Mouse (Mus musculus): ENCODE measurements around the gene Cdhr4. TPM values are rescaled to one million over a fixed set of nuclear protein-coding genes. Genes with fewer than 3 reads are reported as not detected.

The Cdhr4 gene
- total RNA-seq, 2 experiments from 2014 or later: 0.17 TPM; not detected in 1

GRCm38 (mm10) chr9:107974491-107975171 is 17.7 kb upstream of the Cdhr4 start:
- intact Hi-C loops (cut with DNase I): no loop called here
- DNase-seq: no peak

GRCm38 (mm10) chr9:107975399-107976386 is 16.6 kb upstream of the Cdhr4 start, which contains the start of gene Uba7:
Uba7 (plus strand) TSS chr9:107975505.
- DNase-seq: no peak
- intact Hi-C loops (cut with DNase I): no loop called here

DNA sequence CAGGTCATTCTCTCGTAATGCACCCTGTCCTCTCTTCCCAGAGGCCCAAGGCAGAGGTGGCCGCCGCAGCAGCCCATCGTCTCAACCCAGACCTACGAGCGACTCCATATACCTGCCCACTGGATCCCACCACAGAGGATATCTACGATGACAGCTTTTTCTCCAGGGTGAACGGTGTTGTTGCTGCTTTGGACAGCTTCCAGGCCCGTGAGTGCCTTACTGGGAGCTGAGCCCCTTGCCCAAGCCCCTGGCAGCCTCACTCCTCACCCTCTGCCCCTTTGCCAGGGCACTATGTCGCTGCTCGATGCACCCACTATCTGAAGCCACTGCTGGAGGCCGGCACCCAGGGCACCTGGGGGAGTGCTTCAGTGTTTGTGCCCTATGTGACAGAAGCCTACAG is 13.5 kb upstream of the Cdhr4 start:
- intact Hi-C loops (cut with DNase I): no loop called here
- DNase-seq: no peak

GRCm38 (mm10) chr9:107981684-107982605 is 10.4 kb upstream of the Cdhr4 start:
- no peak for DNase-seq
- intact Hi-C loops (cut with DNase I): loop anchor here (2.0 kb wide), 2 partner anchors 15 to 71 kb away; no protein-coding TSS in a partner anchor

DNA sequence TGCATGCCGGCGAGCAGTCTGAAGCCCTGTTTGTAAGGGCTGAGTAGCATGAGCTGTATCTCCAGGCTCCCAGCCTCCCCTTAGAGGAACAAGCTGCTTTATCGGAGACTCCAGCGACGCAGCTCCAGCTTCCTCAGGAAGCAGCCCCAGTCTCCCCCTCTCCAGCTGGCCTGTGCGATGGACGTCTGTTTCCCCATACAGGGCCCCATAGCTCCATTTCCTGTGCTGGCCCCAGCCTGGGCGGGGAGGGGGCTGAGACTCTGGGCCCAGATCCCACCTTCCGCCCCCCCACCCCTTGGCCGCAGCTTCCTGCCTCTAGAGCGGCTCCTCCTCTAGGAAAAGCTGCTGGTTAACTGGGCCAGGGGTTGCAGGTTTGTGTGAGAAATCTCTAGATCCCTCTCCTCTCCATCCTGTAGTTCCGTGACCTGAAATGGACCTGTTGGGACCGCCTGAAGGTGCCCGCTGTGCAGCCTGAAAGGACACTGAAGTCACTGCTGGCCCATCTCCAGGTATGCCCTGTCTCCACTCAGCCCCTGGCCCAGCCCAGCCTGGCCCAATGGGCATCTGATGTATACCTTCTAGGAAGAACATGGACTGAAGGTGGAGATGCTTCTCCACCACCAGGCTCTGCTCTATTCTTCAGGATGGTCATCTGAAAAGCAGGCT is 9.5 kb upstream of the Cdhr4 start, which contains the start of gene Gm20661:
Gm20661 (plus strand) TSS at position 378 of the 666 bp plus-strand sequence.
- peak; percentile 50 to 52 for DNase-seq
- intact Hi-C loops (cut with DNase I): loop anchor here (2.0 kb wide), 2 partner anchors 16 to 72 kb away; no protein-coding TSS in a partner anchor

DNA sequence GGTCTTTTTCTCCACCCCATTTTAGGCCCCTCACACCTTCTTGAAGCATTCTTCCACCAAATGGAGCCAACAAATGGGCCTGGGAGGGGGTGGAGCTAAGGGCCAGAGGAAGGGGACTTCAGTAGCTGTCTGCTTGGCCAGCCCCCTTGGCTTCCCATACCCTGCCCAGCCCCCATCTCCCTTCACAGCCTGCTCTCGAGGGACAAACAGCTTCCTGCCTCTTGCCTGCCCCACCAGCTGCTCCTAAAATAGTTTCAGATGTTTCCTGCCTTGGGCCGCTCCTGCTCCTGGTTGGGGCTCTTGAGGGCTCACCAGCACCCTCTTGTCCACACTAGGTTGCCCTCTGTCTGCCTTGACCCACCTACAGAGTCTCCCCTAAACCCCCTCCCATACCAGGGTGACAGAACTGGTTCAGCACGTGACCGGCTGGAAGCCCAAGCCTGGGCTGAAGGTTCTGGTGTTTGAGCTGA is 8.8 kb upstream of the Cdhr4 start:
- peak; percentile 66 to 80 for DNase-seq
- intact Hi-C loops (cut with DNase I): loop anchor here (2.0 kb wide), 2 partner anchors 17 to 73 kb away; no protein-coding TSS in a partner anchor

DNA sequence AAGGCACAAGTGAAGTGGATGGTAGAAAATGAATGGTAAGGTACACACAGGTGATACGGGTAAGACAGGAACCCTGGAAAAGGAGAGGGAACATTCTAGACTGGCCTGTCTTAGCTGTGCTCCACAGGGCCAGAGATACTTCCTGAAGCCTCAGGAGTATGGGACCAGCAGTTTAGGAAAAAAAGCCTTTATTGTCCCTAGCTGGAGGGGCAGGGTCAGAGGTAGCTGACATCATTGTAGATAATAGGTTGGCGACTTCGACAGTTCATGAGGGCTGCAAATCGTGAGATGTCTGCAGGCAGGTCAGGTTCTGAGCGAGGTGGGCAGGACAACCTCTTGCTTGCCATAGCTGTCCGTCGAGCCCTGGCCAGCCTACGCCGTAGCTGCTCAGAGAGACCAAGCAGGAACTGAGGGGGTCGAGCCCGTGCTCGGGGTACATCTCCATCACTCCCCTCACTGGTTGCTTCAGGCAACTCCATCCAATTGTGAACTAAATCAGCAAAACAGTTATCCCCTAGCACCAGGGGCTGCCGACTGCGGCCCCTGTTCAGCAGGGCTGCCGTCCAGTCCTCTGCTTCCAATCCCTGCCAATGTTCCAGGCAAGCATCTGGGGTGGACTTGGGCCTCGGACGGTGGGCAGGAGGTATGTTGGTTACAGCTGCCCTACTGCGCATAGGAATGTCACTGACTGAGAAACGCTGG is 8.1 kb upstream of the Cdhr4 start:
- DNase-seq: no peak
- intact Hi-C loops (cut with DNase I): no loop called here

DNA sequence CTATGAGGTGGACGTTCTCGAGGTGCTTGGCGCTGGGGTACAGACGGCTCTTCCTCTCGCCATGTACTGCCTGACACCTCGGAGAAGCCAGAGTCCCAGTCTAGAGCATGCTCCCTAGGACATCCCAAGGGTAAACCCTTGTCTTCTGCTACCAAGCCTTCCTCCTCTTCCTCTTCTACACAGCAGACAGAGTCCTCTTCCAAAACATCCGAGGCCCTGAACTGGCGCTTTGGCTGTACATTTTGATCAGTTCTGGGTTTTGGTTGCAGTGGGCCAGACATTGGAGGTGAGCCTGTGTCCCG is 7.6 kb upstream of the Cdhr4 start:
- DNase-seq: no peak
- intact Hi-C loops (cut with DNase I): no loop called here

GRCm38 (mm10) chr9:107985131-107986119 is 6.9 kb upstream of the Cdhr4 start, which contains the start of gene Inka1:
Inka1 (minus strand) TSS chr9:107985879.
- DNase-seq: peak; percentile 90
- intact Hi-C loops (cut with DNase I): loop anchor here (2.0 kb wide), 1 partner anchor 83 kb away; no protein-coding TSS in a partner anchor

DNA sequence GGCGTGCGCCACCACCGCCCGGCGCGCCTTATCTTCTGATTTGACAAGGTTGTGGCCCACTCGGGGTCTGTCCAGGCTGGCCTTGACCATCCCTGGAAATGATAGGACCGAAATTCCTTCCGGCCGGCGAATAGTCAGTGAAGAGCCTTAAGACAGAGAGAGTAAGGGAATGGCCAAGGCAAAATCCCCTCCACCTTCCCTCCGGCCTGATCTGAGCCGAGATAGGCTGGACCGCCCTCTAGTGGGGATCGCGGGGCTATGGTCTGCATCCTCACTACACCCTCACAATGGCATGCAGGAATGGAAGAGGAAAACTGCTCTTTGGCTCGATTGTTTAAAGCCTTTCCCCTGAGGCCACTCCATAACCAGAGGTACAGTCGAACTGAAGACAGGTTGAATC is 5.9 kb upstream of the Cdhr4 start:
- intact Hi-C loops (cut with DNase I): loop anchor here (2.0 kb wide), 1 partner anchor 84 kb away; no protein-coding TSS in a partner anchor
- DNase-seq: peak; percentile 78 to 79

DNA sequence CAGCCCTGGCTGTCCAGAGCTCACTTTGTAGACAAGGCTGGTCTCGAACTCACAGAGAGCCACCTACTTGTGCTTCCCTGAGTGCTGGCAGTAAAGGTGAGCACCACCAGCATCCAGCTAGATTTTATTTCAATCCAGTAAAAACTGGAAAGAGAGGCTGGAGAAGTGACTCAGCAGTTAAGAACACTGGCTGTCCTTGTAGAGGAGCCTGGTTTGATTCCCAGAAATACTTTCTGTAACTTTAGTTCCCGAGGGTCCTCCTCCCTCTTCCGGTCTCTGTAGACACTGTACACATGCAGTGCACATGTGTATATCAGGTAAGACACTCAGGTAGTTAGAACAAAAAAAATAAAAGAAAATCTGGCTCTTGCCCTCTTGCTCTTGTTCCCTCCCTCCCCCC is 4.3 kb upstream of the Cdhr4 start:
- no peak for DNase-seq
- intact Hi-C loops (cut with DNase I): loop anchor here (2.0 kb wide), 1 partner anchor 85 kb away; no protein-coding TSS in a partner anchor

GRCm38 (mm10) chr9:107993013-107993412 is 716 bp downstream of the Cdhr4 start:
- intact Hi-C loops (cut with DNase I): no loop called here

GRCm38 (mm10) chr9:107994464-107994863 is 2.2 kb downstream of the Cdhr4 start:
- intact Hi-C loops (cut with DNase I): no loop called here
- DNase-seq: no peak

More at GRCm38 (mm10) chr9:107993013-107993412, 716 bp downstream of the Cdhr4 start:
- DNase-seq: no peak

- no peak for DNase-seq
- intact Hi-C loops (cut with DNase I): no loop called here
Measured at GRCm38 (mm10) chr9:107995513-107995912, 3.2 kb downstream of the Cdhr4 start.

DNA sequence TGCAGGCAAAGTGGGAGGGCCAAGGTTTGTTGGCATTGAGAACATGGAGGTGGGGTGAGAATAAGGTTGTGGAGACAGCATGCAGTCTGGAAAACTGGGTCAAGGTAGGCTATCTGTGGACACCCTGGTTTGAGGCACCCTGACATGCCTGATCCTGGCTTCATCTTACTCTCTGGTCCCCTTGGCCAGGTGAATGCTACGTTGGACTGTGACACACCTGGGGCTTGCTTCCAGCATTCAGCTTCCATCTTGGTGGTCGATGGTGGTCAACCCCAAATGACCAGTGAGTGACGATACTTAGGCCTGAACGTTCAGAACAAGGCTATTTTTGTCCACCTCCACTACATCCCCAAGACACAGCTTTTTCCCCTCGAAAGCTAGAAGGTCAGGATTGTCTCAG is 3.8 kb downstream of the Cdhr4 start, which contains the start of gene Gm20662:
Gm20662 (plus strand) TSS at position 301 of the 400 bp plus-strand sequence.
- intact Hi-C loops (cut with DNase I): no loop called here
- DNase-seq: no peak

DNA sequence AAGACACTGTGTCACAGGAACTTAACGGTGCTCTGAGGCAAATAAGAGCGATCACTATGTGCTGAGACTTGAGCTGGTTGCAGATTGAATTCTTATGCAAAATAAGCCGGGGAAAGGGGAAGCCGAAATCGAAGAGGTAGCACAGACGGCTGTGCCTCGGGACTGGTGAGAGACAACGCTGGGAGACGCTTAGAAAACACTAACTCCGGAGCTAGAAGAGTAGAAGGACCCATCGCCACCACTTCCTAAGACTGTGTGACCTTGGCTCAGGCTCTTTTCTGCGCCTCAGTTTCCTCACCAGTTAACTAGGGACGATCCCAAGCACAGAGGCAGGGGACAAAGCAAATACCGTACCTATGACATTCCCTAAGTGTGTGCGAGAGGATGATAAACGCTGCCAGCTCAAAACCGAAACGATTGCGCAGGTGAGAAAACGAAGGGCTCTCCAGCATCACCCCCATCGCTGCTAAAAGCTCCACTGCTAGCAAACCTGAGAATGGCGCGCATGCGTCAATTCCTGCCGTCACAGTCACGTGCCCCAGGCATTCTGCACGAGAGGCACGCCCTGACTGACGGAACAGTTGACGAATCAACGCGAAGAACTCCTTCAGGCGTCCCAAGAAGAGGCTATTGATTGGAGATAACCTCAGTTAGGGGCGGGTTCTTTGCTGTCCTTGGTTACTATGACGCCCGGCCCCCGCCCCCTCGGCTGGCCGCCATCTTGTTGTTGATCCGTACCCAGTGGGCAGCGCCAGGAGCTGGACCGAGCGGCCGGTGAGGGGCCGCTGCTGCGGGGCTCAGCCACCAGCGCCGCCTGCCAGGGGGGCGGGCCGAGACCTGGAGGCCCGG is 9.8 kb downstream of the Cdhr4 start, which contains the start of gene Ip6k1:
Ip6k1 (plus strand) TSS at position 580 of the 849 bp plus-strand sequence.
- intact Hi-C loops (cut with DNase I): loop anchor here (5.0 kb wide), 1 partner anchor 45 kb away; the partner anchor contains the start of gene Gmppb
- DNase-seq: peak; percentile 100
